Mouse (Mus musculus) MEL (cell line): Measurements from ENCODE around the gene Tas2r119.

Source experiments
- CHD2 ChIP-seq: IDR thresholded peaks from 2 replicates; pipeline ENCODE4 v1.6.1; 2011; ENCODE audit warnings: low read length, improper control_type of control experiment
- CTCF ChIP-seq, 3 experiments: IDR thresholded peaks in 2 of 3; conservative IDR thresholded peaks in 1 of 3; 2 replicates each; pipeline ENCODE4 v1.5.1; 2011 to 2012; ENCODE audit warnings: low read length in 3 of 3, low read depth in 2 of 3, mild to moderate bottlenecking in 2 of 3, improper control_type of control experiment in 1 of 3, inconsistent platforms in 1 of 3, mixed read lengths in 1 of 3, moderate library complexity in 1 of 3; ENCODE audit not compliant: control insufficient read depth in 1 of 3, insufficient read depth in 1 of 3, poor library complexity in 1 of 3, severe bottlenecking in 1 of 3
- GATA1 ChIP-seq: IDR thresholded peaks from 2 replicates; pipeline ENCODE4 v1.6.1; 2011; ENCODE audit warnings: low read depth, low read length, improper control_type of control experiment
- NELFE ChIP-seq: IDR thresholded peaks from 2 replicates; pipeline ENCODE4 v1.6.1; 2011; ENCODE audit warnings: low read depth, low read length, improper control_type of control experiment
- POLR2A ChIP-seq, 2 experiments: IDR thresholded peaks; 2 replicates each; pipeline ENCODE4 v1.6.1; 2011 to 2012; ENCODE audit warnings: low read length in 2 of 2, mild to moderate bottlenecking in 2 of 2, control low read depth in 1 of 2, improper control_type of control experiment in 1 of 2, low read depth in 1 of 2, moderate library complexity in 1 of 2; ENCODE audit not compliant: control insufficient read depth in 1 of 2, insufficient read depth in 1 of 2, poor library complexity in 1 of 2
- POLR2AphosphoS5 ChIP-seq: IDR thresholded peaks from 2 replicates; pipeline ENCODE4 v1.6.1; 2012; ENCODE audit warnings: low read depth, borderline replicate concordance, mild to moderate bottlenecking, inconsistent platforms, low read length, moderate library complexity, mixed read lengths
- RCOR1 ChIP-seq: IDR thresholded peaks from 2 replicates; pipeline ENCODE4 v1.6.1; 2012; ENCODE audit warnings: low read depth, mild to moderate bottlenecking, inconsistent platforms, low read length, improper control_type of control experiment
- SIN3A ChIP-seq: IDR thresholded peaks from 2 replicates; pipeline ENCODE4 v1.6.1; 2012; ENCODE audit warnings: low read length, improper control_type of control experiment, inconsistent platforms
- SMC3 ChIP-seq: IDR thresholded peaks from 2 replicates; pipeline ENCODE4 v1.6.1; 2011; ENCODE audit warnings: low read depth, low read length, improper control_type of control experiment
- TAL1 ChIP-seq: IDR thresholded peaks from 2 replicates; pipeline ENCODE4 v1.6.1; 2012; ENCODE audit warnings: mild to moderate bottlenecking, inconsistent platforms, low read length, moderate library complexity, mixed read lengths
- ZC3H11A ChIP-seq: IDR thresholded peaks from 2 replicates; pipeline ENCODE4 v1.6.1; 2012; ENCODE audit warnings: low read depth, mild to moderate bottlenecking, inconsistent platforms, low read length, improper control_type of control experiment

DNA sequence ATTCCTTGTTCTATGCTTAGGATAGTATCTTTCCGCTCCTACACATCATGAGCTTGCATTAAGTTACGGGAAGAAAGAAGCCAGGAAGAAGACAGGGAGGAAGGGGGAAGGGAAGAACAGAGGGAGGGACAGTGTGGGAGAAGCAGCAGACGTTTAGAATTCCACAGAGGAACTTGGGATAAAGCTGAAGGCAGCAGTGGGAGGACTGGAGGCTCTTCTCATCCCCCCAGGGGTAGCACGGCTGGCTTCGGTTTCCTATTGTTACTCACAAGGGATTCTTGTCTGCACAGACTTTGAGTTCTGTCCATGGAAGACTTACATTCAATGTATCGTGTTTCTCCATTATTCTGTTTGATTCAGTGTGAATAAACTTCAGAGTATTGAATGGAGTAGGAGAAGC, 5.3 kb upstream of the Tas2r119 start:
- TF ChIP-seq RCOR1: no peak
- no peak for TF ChIP-seq CTCF (IDR thresholded peaks at IDR 0.05 in 2 of 3, conservative IDR thresholded peaks at IDR 0.05 in 1 of 3; ENCODE audit: control insufficient read depth in 1 of 3, insufficient read depth in 1 of 3, low read depth in 2 of 3, low read length in 3 of 3, poor library complexity in 1 of 3, severe bottlenecking in 1 of 3)
- TF ChIP-seq POLR2A (IDR thresholded peaks at IDR 0.05; ENCODE audit: control insufficient read depth in 1 of 2, insufficient read depth in 1 of 2, low read depth in 1 of 2, low read length in 2 of 2, poor library complexity in 1 of 2): no peak
- no peak for TF ChIP-seq NELFE
- TF ChIP-seq SMC3: no peak
- TF ChIP-seq GATA1: no peak
- no peak for TF ChIP-seq SIN3A
- TF ChIP-seq TAL1: no peak
- TF ChIP-seq POLR2AphosphoS5: no peak
- no peak for TF ChIP-seq ZC3H11A
- TF ChIP-seq CHD2: no peak
